9 mouse cellular contexts compared by ENCODE assay signal in genomic region chr1:38769920-38770319, GRCm38 (mm10).
A peak's percentile ranks its signal among the peaks of the same experiment; 100 is the strongest.
DNase-seq lines count a peak whose midpoint lies in the region; ATAC-seq and TF ChIP-seq lines count a peak whose summit lies in the region.
"Had no signal": no experiment of that assay in that cellular context is flagged by ENCODE, and none has a peak within 500 bp of the region (broad histone marks: within the 10 kb centered on the region; RNA-seq: fewer than 3 reads in every experiment).

No protein-coding gene starts in this region.

- no peaks in the 10 kb centered on the region for H3K36me3 ChIP-seq in heart, embryonic 12.5 days
- no peaks in the 10 kb centered on the region for H3K36me3 ChIP-seq in E14TG2a.4 (ENCODE audit: insufficient read depth, low read length)

- DNase-seq in heart, postnatal 10 days = peak; percentile 47 to 75
- DNase-seq in brain, embryonic 14.5 days (ENCODE audit: low read depth) = peak; percentile 69
- DNase-seq in frontal cortex, postnatal 36 days (ENCODE audit: low spot score in 2 of 2) = peak; percentile 78 to 83
- peak; percentile 62 to 76 for DNase-seq in left cerebral cortex, postnatal 14 days (ENCODE audit: low spot score in 2 of 2)
- peak; percentile 50 to 72 for DNase-seq in natural killer cell, adult 2 months (ENCODE audit: low spot score in 2 of 2)
- peak; percentile 67 for DNase-seq in thymus, postnatal 25 days

- intact Hi-C loops in heart, postnatal 10 days (cut with DNase I) = loop anchor here (5.0 kb wide), 3 partner anchors 48 to 583 kb away; no protein-coding TSS in a partner anchor
- intact Hi-C loops in left cerebral cortex, postnatal 14 days (cut with DNase I) = loop anchor here (5.0 to 10.0 kb wide), 4 partner anchors 145 to 583 kb away; no protein-coding TSS in a partner anchor

- H3K9ac ChIP-seq in heart, embryonic 12.5 days = no peak overlapping the region

- H3K9me3 ChIP-seq in heart, embryonic 12.5 days (replicated peaks) = no peaks in the 10 kb centered on the region
- peaks cover 11% of the 10 kb centered on the region; the same call in 1 of the 2 replicates for H3K9me3 ChIP-seq in E14TG2a.4 (ENCODE audit: low read length)

- WGBS in heart, embryonic 12.5 days = 33% methylated on average over 6 of the region's 6 CpGs

- no peak for ATAC-seq in heart, embryonic 12.5 days (ENCODE audit: insufficient number of reproducible peaks, low FRiP score)

- H3K4me3 ChIP-seq in heart, embryonic 12.5 days = no peak overlapping the region
- H3K4me3 ChIP-seq in E14TG2a.4 (replicated peaks; ENCODE audit: low read length) = no peak overlapping the region

- TF ChIP-seq POLR2A in brain, embryonic 14.5 days (IDR thresholded peaks at IDR 0.05; ENCODE audit: borderline replicate concordance, extremely low read depth, insufficient read depth, insufficient read length, poor library complexity, severe bottlenecking) = no peak

- peaks cover 16% of the 10 kb centered on the region for H3K4me1 ChIP-seq in heart, embryonic 12.5 days (replicated peaks)
- peaks cover 34% of the 10 kb centered on the region for H3K4me1 ChIP-seq in E14TG2a.4 (replicated peaks; ENCODE audit: low read depth, low read length)

- peak; percentile 80 for TF ChIP-seq CTCF in E14TG2a.4 (conservative IDR thresholded peaks at IDR 0.05; ENCODE audit: low read length)
- TF ChIP-seq CTCF in brain, embryonic 14.5 days (IDR thresholded peaks at IDR 0.05; ENCODE audit: borderline replicate concordance, extremely low read depth, insufficient read depth, insufficient read length) = peak; percentile 73

- no peak overlapping the region for H3K27ac ChIP-seq in heart, embryonic 12.5 days (ENCODE audit: poor library complexity, severe bottlenecking)
- H3K27ac ChIP-seq: macrophage had no signal

- 0 out of 2 replicates have a peak, but pooled peaks cover 7% of the 10 kb centered on the region for H3K27me3 ChIP-seq in heart, embryonic 12.5 days (replicated peaks)
- peaks cover 4% of the 10 kb centered on the region; the same call in 1 of the 2 replicates for H3K27me3 ChIP-seq in E14TG2a.4 (ENCODE audit: insufficient read depth, low read length)

- no peak overlapping the region for H3K4me2 ChIP-seq in heart, embryonic 12.5 days
